Mouse (Mus musculus) gastrocnemius, adult 18-20 months (tissue): ENCODE results near the gene Fam214a. TPM values are rescaled to one million over a fixed set of nuclear protein-coding genes. Genes with fewer than 3 reads are reported as not detected.

Source experiments
- DNase-seq: peaks from one replicate; pipeline ENCODE4 v3.0.0; 2021; ENCODE audit warnings: low spot score
- total RNA-seq, 2 experiments: library from RNA; stranded (reverse); gene quantifications; 2 replicates each; pipeline ENCODE4 v1.2.3; 2021

The Fam214a gene
- total RNA-seq, 2 experiments from 2014 or later, result 24.5 to 30.3 TPM

DNA sequence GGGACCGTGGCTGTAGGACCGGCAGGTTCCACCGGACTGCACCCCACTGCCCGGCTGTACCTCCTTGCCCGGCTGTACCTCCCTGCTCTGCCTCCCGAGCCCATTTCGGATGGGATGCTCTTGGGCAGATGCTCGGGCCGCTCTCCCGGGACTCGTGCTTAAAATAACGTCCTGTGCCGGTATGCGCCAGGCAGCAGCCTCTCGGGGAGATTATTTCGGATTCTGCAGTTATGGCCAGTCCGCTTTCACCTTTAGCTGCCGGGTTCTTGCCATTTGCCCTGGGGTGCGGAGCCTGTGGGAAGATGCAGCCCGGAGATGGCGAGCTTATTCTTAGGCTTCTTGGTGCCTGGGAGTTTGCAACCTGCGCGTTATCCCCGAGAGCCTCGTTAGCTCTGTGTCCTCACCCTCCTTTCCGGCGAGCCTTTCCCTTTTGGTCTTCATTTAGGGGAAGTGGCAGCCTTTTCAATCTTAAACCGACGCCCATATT is 119.1 kb downstream of the Fam214a start:
- DNase-seq, result peak; percentile 27

DNA sequence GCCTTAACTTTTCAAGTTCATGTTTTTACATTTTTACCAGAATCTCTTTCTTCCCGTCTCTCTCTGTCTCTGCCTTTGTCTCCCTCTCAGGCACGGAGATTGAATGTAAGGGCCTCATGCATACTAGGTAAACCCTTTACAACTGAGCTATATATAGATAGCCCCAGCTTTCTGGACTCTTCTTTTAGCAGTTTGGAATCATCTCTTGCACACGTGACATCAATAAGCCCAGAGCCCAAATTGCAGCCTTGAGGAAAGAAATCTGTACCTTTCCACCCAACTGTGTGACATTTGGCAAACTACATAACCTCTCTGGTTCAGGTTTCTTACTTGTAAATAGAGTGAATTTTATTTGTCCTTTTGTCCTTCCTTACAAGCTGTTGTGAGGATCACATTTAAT is 119.7 kb downstream of the Fam214a start:
- DNase-seq, result no peak

DNA sequence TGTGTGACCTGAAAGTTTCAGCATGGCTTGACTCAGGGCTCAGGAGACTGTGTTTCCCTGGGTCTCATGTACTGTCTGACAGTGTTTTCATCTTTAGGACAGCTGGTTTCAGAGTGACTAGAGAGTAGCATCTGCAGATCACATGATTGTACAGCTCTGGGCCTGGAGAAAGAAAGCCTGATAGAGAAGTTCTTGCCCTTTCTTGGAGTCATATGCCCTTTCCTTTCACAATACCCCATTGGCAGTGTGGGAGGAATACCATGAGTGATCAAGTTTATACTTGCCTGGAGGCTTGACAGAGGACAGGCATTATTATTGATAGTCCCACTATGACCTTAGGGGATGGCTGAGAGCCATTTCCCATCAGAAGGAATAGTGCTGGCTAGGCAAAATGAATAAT is 124.5 kb downstream of the Fam214a start:
- no peak for DNase-seq

Other genes with a start within 250 kb of the Fam214a start
- not detected for gene Onecut1, start 91.0 kb upstream of the Fam214a start, total RNA-seq
- 100 to 1,000 TPM; 171 to 250 TPM for gene Arpp19, start 84.7 kb downstream of the Fam214a start, total RNA-seq
- 10 to 100 TPM in 1 of 2 experiments, 1 to 10 TPM in 1; 9.5 to 12.7 TPM for gene Myo5a, start 118.1 kb downstream of the Fam214a start, total RNA-seq